Mouse (Mus musculus): ENCODE results near the gene 4921504E06Rik.

GRCm38 (mm10) chr2:19512381-19512780 lies 41.3 kb downstream of the 4921504E06Rik start:
- TF ChIP-seq POLR2A (IDR thresholded peaks at IDR 0.05; ENCODE audit: borderline replicate concordance, low read depth, low read length) = no peak
- no peak for TF ChIP-seq CTCF (IDR thresholded peaks at IDR 0.05; ENCODE audit: low read depth, low read length)
